Mouse (Mus musculus) kidney, adult 18-20 months (tissue): Measurements from ENCODE around the gene Aadacl4.
"Not testable (repeated sequence)": the region's sequence is repeated elsewhere in the genome, so short reads cannot be mapped to it uniquely, and the experiment has no call there.

ENCODE experiments used
- DNase-seq: peaks from one replicate; pipeline ENCODE4 v3.0.0; 2021

The Aadacl4 gene

GRCm38 (mm10) chr4:144613407-144613806 lies at the start of gene Aadacl4:
Gene Aadacl4 (plus strand): TSS chr4:144613707.
- DNase-seq = no peak

DNA sequence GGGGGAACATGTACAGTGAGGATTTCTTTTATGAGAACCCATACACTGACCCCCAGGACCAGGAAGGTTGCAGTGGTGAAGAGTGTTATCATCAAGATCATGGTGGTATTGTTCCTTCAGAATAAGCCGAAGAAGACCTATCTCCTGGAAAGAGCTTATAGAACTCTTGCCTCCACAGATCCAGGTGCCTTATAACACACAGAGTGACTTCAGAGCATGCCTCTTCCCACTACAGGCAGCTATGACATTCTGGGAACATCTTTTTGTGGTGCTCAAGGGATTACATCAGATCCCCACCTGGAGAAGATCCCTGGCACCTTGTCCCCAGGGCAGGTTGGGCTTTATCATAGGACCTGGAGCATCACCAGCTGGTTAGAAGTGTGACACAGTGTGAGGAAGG lies 48.5 kb upstream of the Aadacl4 start, which contains the start of gene Gm13124:
Gene Gm13124, minus strand, starts transcription at position 101 of the 400 bp plus-strand sequence.
- DNase-seq = no peak

GRCm38 (mm10) chr4:144567752-144568151 lies 45.8 kb upstream of the Aadacl4 start:
- DNase-seq = no peak

DNA sequence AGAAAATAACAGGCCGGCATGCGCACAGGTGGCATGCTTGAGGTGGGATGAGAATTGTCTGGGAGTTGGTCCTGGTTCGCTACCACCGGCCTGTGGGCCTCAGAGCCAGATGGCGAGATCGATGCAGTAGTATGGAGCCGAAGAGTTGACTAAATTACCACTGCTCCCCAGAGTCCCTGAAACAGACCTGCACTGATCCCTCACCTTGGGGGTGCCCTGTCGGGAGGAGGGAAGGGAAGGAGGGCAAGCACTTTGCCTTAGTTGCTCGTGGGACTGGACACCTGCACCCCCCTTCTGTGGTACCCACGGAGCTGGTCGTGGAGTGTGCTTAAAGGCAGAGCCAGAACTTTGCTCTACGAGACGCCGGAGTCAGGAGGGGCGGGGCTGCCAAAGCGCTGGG lies 27.3 kb upstream of the Aadacl4 start:
- not testable (repeated sequence) for DNase-seq

GRCm38 (mm10) chr4:144592790-144593189 lies 20.7 kb upstream of the Aadacl4 start:
- no peak for DNase-seq

GRCm38 (mm10) chr4:144614586-144614985 lies 1.1 kb downstream of the Aadacl4 start:
- no peak for DNase-seq

DNA sequence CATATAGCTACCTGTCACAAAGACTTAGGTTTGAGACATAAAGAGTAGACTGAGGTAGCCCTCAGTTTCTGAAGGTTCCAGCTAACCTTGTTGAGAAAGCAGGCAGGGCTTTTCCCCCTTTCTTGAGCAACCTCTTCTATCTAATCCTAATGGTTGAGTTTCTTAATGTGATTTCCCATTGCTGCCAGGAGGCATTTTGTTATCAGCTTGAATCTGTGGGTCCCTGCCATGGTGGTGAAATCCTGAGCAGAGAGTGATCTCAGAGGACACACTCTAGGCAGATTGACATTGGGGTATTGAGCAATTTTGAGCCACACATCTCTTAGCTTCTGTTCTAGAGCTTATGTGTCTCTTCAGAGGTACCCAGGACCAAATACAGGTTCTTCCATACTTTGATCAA lies 24.8 kb downstream of the Aadacl4 start:
- no peak for DNase-seq
